Mouse (Mus musculus) thymus, adult 18-20 months (tissue): ENCODE results near the gene Ets2.

Experiments
- DNase-seq, 2 experiments: peaks; one replicate each; pipeline ENCODE4 v3.0.0; 2022; ENCODE audit warnings: mixed read lengths in 2 of 2

Gene Ets2

DNA sequence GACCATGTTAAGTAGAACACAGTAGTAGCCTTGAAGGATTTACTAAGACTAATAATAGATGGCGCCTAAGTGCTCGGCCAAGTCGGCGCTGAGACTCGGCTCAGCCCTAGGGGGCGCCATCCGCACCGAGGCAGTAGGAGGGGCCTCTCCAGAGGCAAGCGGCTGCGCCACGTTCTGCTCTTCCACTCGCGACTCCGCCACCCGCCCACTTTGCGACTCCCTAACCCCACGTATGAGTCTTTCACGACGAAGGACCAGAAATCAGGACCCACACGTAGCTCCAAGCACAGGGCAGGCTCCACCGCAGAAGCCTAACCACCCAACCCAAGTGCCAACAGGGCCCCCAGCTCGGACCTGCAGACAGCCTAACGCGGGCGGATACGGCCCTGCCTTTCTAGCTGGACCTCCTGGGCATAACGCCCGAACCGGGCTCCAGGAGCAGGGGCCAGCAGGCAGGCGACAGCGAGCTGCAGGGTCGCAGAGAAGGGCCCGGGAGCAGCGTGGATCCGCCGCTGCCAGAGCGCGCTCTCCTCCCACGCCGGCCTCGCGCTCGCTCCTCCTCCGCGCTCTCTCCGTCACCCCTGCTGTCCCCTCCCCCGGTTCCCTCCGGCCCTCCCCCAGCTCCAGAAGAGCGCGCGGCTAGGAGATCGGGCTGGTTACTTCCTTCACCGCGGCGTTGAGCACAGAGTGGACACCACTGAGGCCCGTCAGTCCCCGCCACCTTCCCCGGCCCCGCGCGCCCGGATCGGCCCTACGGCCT is at the start of gene Ets2:
Ets2 (plus strand) TSS at position 274 of the 760 bp plus-strand sequence.
- DNase-seq, result peak; percentile 83 to 84

DNA sequence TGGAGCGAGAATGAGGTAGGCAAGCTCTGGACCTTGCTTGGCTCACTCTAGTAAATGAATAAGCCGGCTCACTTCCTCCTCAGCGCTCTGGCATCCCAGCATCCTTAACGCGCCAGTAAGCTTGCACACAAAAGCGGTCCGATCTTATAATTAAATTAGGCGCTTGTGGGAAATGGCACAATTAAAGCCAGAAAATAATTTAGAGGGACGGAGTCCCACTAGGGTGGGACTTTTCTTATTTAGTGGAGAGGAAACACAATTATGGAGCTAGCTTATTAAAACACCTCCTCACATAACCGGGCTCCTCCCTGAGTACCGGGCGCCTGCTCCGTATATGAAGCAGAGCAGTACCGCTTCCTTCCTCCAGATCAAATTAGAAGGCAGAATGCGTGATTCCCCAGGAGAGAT is 47.7 kb upstream of the Ets2 start:
- DNase-seq, result no peak

DNA sequence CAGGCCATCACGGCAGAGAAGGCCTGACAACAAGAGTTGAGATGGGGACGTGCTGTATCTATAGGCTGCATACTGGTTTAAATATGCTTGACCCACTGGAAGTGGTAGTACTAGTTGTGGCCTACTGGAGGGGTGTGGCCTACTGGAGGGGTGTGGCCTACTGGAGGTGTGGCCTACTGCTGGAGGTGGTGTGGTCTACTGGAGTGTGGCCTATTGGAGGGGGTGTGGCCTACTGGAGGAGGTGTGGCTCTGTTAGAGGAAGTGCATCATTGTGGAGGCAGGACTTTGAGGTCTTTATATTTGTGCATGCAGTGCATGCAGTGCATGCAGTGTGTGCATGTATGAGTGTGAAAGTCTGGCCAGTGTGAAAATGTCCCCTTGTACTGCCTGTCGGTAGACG is 45.3 kb upstream of the Ets2 start:
- no peak for DNase-seq

DNA sequence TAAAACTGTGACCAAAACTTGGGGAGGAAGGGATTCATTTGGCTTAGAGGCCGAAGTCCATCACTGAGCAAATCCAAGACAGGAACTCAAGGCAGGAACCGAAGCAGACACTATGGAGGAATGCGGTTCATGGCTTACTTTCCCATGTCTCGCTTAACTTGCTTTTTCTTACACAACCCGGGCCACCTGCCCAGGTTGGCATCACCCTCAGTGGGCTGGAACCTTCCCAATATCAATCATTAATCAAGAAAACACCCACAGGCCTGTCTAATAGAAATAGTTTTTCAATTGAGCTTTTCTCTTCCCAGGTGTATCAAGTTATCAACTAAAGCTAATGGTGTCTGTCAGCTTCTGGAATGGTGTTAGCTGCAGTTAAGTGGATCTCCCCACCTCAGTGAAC is 44.7 kb upstream of the Ets2 start:
- DNase-seq, result no peak

DNA sequence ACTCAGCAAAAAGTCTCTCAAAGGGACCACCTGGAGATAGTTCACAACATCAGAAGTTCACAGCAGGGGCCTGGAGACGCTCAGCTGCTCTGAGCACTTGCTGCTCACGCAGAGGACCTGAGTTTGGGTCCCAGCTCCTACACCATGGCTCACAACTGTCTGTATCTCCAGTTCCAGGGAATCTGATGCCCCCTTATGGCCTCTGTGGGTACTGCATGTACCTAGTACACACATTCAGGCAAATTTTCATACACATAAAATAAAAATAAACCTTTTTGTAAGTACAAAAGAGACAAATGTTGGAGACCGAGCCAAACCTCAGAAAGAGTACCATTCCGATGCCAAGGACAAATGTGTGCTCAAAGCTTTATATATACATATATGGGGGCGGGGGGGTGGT is 44.1 kb upstream of the Ets2 start:
- DNase-seq, result no peak

DNA sequence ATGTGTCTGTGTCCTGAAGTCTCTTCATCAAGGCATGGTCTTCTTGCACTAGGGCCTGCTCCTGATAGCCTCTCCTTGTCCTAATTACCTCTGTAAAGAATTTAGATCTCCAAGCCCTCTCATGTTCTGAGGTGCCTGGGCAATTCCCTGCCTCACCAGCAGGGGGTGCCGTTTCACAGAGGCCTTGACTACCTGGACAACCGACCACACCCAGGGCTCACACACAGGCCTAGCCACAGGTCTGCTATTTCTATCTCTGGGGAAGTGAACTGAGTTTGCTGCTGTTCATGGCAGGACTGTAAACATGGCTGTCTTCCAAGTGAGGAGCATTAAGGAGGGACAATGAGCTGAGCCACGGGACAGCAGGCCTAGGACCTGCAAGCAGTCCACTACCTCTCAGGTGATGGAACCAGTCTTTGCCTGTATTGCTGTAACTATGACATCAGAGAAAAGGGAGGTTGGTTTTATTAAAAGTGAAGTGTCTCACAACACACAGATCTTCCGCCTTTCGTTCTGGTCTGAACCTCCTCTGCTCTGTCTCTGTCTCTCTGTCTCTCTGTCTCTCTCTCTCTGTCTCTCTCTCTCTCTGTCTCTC is 42.9 kb upstream of the Ets2 start:
- peak; percentile 44 to 70 for DNase-seq

DNA sequence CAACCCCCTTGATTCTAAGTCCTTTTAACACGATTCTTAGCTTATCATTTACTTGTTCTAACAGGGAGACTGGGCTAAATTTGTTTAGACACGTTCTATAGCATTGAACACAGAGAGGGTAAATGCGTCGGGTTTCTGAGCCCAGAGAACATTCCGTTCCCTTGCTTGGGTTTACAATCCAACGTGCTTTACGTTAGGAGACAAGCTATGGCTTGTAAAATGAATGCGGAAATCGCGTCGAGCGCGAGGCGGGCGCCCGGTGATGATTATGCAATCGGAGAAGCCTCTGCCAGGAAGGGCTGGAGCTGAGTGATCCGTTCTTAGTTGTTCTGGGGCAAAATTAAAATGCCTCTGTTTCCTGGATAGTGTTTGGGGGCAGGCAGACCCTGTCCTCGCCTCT is 42.4 kb upstream of the Ets2 start:
- no peak for DNase-seq

DNA sequence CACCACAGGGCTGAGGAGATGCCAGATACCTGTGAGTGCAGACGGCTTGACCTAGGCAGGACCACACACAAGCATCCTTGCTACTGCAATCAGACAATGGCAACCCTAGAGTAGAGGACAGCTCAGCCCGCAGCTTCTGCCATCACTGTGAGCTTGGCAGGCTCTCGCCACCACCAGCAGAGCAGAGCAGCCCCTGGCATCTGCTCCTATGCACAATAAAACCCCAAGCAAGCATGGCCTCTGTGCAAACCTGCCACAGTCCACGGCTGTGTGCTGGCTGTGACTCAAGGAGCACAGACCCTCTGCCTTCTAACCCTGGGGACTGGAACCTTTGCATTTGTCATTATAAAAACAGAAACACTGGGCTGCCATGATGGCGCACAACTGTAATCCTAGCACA is 41.0 kb upstream of the Ets2 start:
- DNase-seq, result no peak

DNA sequence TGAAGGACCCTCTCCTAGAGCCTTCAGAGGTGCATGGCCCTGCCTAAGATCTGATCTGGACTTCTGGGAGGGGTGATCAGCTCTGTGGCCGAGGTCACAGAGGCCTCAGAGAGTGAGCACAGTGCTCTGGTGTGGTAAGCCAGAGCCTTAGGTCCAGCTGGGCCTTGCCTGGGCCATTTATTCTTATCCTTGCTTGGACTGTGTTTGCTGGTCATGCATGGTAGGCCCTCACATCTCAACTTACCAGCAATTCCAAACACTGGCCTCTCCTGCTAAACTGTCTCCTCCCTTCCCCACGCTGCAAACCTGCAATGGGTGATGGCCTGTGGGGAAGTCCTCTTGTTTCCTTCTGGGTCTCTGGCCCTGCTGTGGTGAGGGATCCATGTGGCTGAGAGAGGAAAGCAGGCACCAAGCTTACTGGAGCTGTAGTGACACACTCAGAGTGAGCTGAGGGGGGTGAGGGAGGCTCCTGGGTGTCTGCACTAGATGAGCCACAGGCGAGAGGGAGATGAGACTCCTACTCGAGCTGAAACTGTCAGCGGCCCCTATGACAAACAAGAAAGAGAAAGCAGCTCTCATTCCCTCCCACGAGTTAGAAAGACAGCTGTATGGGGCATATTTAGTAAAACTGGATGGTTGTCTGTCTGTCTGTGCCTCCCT is 36.3 kb upstream of the Ets2 start:
- DNase-seq, result no peak

DNA sequence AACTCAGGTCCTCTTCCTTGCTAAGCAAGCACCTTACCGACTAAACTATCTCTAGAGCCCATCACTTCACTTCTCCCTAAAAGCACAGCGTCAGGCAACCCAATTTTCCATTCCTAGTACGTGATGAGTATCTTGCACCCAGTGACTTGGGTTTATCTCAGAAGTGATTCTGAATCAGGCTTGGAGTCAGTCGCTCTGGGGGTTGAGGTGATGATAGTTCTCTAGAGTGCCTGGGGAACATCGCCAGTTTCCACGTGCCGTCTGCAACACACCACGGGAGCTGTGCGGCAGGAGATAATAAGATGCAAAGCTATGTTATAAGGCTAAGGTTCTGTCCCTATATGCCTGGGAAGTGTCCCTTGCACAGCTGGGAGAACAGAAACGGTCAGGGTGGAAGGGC is 35.6 kb upstream of the Ets2 start:
- DNase-seq, result no peak

DNA sequence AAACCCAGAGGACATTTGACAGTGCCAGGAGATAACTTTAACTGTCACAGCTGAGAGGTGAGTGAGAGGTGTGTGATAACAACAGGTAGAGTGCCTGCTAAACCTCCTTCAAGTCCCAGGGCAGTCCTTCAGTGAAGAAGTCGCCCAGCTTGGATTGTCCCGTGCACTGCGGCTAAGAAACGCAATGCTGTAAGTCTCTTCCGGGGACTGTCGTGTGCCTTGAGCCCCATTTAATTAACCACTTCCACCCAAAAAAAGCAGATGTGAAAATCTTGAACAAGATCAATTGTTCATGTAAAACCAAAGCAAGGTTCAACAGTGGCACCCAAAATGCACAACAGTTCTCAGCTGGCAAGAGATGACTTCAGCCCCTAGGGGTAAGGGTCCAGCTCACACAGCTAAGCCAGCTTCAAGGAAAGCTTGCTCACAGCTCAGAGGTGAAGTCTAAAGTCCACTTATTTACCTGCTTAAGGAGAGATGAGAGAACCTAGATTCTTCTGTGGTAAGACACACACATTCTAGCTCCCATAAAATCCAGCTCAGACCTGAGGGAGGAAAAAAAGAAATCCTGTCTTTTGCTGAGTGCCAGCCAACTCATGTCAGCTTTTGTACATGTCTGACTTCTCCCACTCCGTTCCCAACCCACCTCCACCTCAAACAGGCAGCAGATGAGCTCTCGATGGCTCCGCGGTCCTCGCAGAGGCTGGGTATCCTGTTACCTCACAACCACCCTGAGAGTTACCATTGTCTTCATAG is 34.3 kb upstream of the Ets2 start:
- DNase-seq, result no peak

DNA sequence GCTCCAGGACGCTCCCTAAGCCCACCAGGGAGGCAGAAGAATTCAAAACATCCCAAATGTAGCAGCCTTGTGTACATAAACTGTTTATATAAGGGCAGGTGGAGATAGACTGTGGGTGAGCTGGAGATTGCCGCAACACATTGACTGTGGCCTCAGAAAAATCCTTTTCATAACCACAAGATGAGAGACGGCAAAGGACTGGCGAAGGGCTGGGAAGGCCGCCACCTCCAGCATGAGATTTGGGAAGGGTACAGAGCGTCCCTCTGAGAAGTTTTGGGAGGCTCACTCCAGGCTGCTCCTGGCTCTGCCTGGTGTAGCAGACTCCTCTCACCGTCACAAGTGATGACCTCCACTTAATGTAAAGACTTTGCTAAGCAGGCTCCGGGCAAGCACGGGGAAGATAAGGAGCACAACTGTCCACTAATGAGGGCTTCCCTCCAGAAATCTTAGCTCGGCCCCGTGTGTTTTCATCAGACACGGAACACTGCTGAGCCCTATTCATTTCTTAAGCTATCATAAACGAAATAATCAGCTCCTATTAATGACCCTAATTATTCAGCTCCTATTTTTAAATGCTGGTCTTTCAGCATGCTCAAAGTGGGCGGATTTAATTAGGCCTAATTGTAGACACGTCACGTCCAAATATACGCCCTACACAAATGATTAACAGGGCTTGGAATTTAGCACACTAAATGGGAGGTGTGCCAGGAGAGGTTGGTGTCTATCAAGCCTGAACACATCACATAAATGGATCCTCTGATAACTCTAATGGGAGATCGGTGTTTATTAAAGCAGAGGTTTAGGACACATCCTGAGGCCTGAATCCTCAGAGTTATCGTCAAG is 33.5 kb upstream of the Ets2 start:
- no peak for DNase-seq

DNA sequence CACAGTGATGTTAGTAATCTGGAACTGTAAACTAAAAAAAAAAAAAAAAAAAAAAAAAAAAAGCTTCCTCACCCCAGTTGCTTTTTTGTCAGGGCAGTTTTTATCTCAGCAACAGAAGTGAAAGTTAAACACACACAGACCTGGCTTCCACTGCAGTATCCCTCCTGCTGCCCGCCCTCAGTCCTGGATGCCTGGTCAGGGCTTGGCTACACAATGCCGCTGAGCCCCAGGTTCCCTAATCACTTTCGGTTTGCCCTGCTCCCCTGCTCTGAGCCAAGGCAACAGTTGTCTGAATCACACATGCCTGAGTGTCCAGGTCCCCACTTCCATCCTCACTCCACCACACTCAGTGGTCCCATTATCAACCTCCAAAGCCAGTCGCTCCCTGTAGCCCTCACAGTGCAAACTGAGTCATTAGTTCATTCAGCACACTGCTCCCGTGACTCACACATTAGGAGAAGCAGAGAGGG is 27.4 kb upstream of the Ets2 start:
- no peak for DNase-seq

DNA sequence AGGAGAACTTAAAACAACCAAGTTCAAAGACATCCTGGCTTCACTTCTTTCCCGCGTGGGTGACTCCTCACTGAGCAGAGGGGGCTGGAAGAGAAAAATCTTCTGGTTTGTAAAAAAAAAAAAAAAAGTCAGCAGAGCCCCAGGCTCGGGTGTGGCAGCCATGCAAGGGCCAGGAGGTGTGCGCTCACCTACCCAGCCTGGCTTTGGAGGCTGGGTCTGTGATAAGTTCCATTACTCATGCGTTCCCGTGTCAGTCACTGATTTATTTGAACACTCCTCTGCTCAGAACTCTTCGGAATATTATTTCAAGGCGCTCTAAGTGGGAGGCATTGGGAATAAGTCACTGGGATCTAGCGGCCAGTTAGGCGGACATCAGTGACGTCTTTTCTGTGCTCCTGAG is 26.7 kb upstream of the Ets2 start:
- no peak for DNase-seq

DNA sequence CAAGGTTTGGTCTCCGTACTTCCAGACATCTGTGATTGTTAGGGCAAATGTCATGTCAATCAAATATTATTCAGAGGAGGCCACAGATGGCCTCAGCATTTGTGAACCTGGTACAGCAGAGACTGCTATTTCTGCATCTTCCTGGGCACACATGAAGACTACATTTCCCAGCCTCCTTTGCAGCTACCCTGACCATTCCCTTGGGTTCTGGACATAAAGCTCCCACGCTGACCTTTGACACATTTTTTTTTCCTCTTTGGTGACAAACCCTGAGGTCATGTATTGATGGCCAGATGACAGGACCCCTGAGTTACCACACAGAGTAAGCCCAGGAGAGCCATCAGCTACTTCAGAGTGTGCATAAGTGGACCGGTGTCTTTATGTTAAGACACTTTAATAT is 25.2 kb upstream of the Ets2 start:
- DNase-seq, result no peak

DNA sequence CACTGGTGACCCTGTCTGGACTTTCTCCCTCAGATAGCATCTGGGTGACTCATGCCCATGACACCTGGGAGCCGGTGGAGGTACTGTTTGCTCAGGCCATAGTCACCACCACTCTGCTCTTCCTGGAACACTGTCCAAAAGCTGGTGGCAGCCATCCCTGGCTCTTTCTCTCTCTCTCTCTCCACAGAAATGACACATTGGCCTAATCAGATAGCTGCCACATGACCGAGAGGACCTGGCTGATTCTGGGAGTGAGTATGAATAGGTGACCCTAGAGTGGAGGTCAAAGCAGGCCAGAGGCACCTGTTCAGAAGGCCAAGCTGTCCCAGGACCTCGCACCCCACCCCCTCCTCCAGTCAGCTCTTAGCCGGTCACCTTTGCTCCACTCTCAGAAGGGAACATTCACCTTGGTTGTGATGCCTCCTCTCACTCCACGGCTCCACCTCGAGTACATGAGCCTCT is 19.4 kb upstream of the Ets2 start:
- no peak for DNase-seq

DNA sequence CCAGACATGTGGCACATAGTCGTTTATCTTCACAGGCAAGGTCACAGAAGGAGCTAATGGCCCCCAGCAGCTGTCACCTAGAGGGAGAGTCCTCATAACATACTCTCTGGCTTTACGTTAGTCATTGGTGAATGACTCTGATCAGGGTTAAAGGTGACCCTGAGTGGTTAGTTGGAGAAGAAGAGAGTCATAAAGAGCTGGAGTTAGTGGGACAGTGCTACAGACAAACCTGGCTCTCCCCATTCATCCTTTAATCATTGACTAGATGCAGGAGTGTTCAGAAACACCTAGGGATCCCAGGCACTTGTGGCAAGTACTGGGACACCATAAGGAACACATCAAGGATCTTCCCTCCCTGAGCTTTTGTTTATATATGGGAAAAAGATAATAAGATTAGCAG is 16.1 kb upstream of the Ets2 start:
- DNase-seq, result no peak

DNA sequence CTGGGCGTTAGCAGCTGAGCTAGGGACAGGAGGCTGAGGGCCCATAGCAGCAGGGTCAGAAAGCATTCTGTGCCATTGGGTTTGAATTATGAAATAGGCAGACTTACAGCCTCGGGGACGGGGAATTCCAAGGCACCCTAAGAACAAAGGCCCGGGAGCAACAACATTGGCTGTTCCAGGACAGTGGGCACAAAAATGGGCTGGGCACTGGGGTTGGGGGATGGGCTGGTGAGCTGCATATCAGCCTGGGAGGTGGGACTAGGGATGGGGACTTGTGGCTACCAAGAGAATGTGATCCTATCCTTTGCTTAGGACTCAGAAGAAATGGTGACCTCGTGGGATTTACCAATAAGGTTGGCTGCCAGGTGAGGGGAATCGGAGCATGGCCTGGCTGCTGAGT is 15.6 kb upstream of the Ets2 start:
- DNase-seq, result no peak

DNA sequence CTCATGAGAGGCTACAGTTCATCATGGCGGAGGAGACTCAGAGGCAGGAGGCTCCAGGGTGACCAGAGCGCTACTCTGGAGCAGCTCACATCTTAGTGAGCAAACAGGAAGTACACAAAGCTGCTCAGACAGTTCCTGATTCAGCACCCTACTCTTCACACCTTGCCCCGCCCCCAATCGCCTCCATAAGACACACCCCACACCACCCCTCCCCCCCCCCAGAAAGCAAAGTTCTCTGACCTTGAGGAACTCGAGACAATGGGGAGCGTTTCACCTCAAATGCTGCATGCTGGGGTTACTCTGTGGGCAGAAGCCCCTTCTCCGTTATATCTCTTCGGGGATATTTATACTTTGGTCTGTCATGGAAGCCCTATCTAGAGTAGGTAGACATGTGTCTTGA is 15.0 kb upstream of the Ets2 start:
- no peak for DNase-seq

DNA sequence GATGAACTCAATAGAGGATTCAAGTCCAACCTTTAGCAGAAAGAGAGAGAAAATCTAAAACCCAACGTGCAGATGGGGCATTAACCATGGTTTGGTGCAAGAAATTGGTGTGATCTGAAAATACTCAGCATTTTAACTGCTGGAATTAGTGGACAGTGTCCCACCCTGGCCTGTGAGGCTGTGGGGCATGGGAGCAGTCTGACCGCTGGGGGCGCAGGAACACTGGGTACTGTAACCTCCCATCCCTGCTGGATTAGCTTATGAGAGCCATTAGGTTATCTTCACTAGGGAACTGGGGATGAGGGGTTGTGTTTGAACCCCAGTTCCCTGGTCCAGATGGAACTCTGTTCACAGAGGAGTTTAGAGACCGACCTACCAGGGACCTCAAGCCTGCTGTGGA is 13.9 kb upstream of the Ets2 start:
- no peak for DNase-seq

DNA sequence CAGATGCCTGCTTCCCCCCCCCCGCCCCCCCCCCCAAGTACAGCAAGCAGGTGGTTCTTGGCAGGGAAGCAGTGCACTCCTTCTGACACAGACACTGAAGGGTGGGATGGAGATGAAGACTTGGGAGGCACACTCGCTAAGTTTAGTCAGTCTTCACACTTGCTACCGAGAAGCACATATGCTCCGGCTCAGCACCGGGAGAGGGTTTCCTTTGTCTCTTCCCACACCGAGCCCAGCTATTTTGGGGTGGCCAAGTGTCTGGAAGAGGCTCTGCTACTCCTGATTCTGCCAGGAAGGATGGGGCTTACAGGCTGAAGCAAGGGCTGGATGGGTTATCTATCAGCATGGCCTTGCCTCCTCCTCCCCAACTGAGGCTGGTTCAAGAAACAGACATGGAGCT is 5.3 kb upstream of the Ets2 start:
- DNase-seq, result no peak

DNA sequence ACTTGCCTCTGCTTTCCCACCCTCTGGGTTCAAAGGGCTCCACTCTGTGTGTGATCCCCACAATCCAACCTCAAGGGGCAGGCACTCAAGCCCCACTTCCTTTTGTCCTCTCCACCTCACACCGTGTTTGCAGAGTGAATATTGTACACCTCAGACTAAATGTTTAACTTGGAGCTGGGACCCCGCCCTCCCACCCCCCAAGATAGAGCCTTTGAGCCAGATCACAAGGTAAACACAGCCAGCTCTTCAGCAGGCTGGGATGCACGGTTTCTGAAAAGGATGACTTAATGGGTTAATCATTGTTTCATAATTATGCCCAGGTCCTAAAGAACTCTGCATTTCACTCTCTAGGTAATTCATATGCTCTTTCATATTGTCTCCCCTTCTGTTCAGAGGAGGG is 2.2 kb upstream of the Ets2 start:
- no peak for DNase-seq

DNA sequence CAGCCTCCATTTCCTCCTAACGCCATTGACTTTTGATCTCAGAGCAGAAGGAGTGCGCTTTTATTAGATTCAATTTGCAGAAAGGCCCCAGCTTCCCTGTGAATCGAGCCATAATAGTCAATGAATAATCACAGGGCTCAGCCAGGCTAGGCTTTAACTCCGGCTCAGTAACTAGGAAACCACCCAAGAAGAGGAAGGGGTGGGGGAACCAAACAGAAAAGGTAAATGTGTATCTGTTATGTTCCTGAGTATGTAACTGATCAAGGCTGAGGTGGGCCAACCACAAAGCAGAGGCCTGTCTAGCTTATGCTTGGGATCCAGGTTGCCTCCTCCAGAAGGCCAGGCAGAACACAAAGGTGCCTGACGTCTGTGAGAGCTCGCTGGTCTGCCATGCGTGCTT is 1.7 kb upstream of the Ets2 start:
- no peak for DNase-seq
